Mouse (Mus musculus) thymus, adult 2 months (tissue): ENCODE results near the gene Atp11a.

Source experiments
- CTCF ChIP-seq: fragments of 200-500 bp; IDR thresholded peaks from 2 replicates; pipeline ENCODE4 v1.5.1; 2012; ENCODE audit warnings: mild to moderate bottlenecking, control low read depth, low read length, moderate library complexity, borderline replicate concordance; ENCODE audit not compliant: control insufficient read depth, poor library complexity, insufficient read depth; ENCODE audit errors: extremely low read depth
- POLR2A ChIP-seq: fragments of 200-500 bp; IDR thresholded peaks from 2 replicates; pipeline ENCODE4 v1.6.1; 2012; ENCODE audit warnings: mild to moderate bottlenecking, low read length, control low read depth, moderate library complexity; ENCODE audit not compliant: control insufficient read depth, poor library complexity, insufficient read depth; ENCODE audit errors: extremely low read depth

- TF ChIP-seq CTCF = no peak
- TF ChIP-seq POLR2A = no peak
Observed at GRCm38 (mm10) chr8:12874194-12874791, 117.5 kb downstream of the Atp11a start.
